Comparison of ENCODE assay signal across 24 mouse cellular contexts in the genomic region with DNA sequence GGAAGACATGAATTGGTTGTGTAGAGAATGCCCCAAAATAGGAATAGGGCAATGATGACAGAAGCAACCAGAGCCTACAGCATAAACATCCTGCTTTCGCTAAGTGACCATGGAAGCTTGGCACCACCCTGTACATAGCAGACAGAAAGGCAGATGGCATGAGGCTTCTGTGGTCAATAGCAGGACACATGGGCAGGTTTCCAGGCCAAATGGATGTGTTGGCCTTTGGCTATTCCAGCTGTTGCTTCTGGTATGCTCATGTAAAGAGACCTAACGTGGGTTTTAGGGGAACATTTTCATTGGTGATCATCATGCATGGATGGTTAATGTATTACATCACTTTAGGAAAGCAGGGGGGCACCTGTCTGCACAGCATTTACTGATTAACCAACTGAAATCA.
DNase-seq lines count a peak whose midpoint lies in the region; ATAC-seq and TF ChIP-seq lines count a peak whose summit lies in the region.
"Had no signal": no experiment of that assay in that cellular context is flagged by ENCODE, and none has a peak within 500 bp of the region (broad histone marks: within the 10 kb centered on the region; RNA-seq: fewer than 3 reads in every experiment).

No protein-coding gene starts in this region.

- H3K4me1 ChIP-seq in embryonic facial prominence, embryonic 14.5 days (ENCODE audit: control insufficient read depth, insufficient read depth, low read length): no peaks in the 10 kb centered on the region
- H3K4me1 ChIP-seq in embryonic facial prominence, embryonic 10.5 days: no peaks in the 10 kb centered on the region
- H3K4me1 ChIP-seq in limb, embryonic 14.5 days (ENCODE audit: control insufficient read depth, insufficient read depth, low read length): no peaks in the 10 kb centered on the region
- H3K4me1 ChIP-seq in limb, embryonic 10.5 days: no peaks in the 10 kb centered on the region
- peaks cover 9% of the 10 kb centered on the region; the same call in 1 of the 2 replicates for H3K4me1 ChIP-seq in kidney, embryonic 16.5 days (ENCODE audit: insufficient read depth, low read length)
- H3K4me1 ChIP-seq: embryonic facial prominence, embryonic 12.5 days; forebrain, embryonic 12.5 days; forebrain, embryonic 15.5 days; heart, embryonic 12.5 days; heart, embryonic 15.5 days had no signal

- no peak overlapping the region for H3K4me2 ChIP-seq in embryonic facial prominence, embryonic 14.5 days (ENCODE audit: low read depth, low read length)
- H3K4me2 ChIP-seq in limb, embryonic 14.5 days (replicated peaks; ENCODE audit: low read depth, low read length, severe bottlenecking): no peak overlapping the region
- H3K4me2 ChIP-seq in kidney, embryonic 16.5 days (replicated peaks; ENCODE audit: low read depth, low read length): no peak overlapping the region
- H3K4me2 ChIP-seq: embryonic facial prominence, embryonic 12.5 days; forebrain, embryonic 12.5 days; forebrain, embryonic 15.5 days; heart, embryonic 12.5 days; heart, embryonic 15.5 days; hindbrain, embryonic 14.5 days had no signal

- H3K9ac ChIP-seq in embryonic facial prominence, embryonic 14.5 days (ENCODE audit: low read depth, low read length): no peak overlapping the region
- no peak overlapping the region for H3K9ac ChIP-seq in limb, embryonic 14.5 days (ENCODE audit: low read depth, low read length, severe bottlenecking)
- no peak overlapping the region for H3K9ac ChIP-seq in kidney, embryonic 16.5 days (replicated peaks; ENCODE audit: low read length)
- H3K9ac ChIP-seq: embryonic facial prominence, embryonic 12.5 days; forebrain, embryonic 12.5 days; forebrain, embryonic 15.5 days; heart, embryonic 12.5 days; heart, embryonic 15.5 days; hindbrain, embryonic 14.5 days had no signal

- no peak for ATAC-seq in embryonic facial prominence, embryonic 14.5 days (ENCODE audit: low read depth)
- ATAC-seq in limb, embryonic 14.5 days (ENCODE audit: low FRiP score, low read depth): no peak
- no peak for ATAC-seq in kidney, embryonic 16.5 days (ENCODE audit: low FRiP score, low TSS enrichment)
- ATAC-seq: activated CD4-positive, CD25-positive, alpha-beta regulatory T cell, adult 4 months; forebrain, embryonic 15.5 days; intestine, postnatal 0 days had no signal

- WGBS in embryonic facial prominence, embryonic 14.5 days: 61% methylated on average over 2 of the region's 2 CpGs
- WGBS in embryonic facial prominence, embryonic 10.5 days: 81% methylated on average over 2 of the region's 2 CpGs
- WGBS in limb, embryonic 14.5 days: 65% methylated on average over 2 of the region's 2 CpGs
- 84% methylated on average over 2 of the region's 2 CpGs for WGBS in limb, embryonic 10.5 days
- WGBS in kidney, embryonic 16.5 days: 52% methylated on average over 2 of the region's 2 CpGs

- TF ChIP-seq CTCF in gastrocnemius, adult 2 months (IDR thresholded peaks at IDR 0.05): no peak

- no peaks in the 10 kb centered on the region for H3K27me3 ChIP-seq in embryonic facial prominence, embryonic 14.5 days (replicated peaks; ENCODE audit: control insufficient read depth, insufficient read depth, low read length)
- H3K27me3 ChIP-seq in embryonic facial prominence, embryonic 10.5 days (replicated peaks; ENCODE audit: low read depth, poor library complexity, severe bottlenecking): no peaks in the 10 kb centered on the region
- H3K27me3 ChIP-seq in limb, embryonic 14.5 days (ENCODE audit: control insufficient read depth, insufficient read depth, low read length): no peaks in the 10 kb centered on the region
- no peaks in the 10 kb centered on the region for H3K27me3 ChIP-seq in limb, embryonic 10.5 days (ENCODE audit: low read depth, poor library complexity, severe bottlenecking)
- H3K27me3 ChIP-seq in kidney, embryonic 16.5 days (ENCODE audit: insufficient read depth, low read length): no peaks in the 10 kb centered on the region
- H3K27me3 ChIP-seq: embryonic facial prominence, embryonic 12.5 days; forebrain, embryonic 12.5 days; forebrain, embryonic 15.5 days; heart, embryonic 12.5 days; heart, embryonic 15.5 days had no signal

- no peak for TF ChIP-seq POLR2A in limb, embryonic 14.5 days (IDR thresholded peaks at IDR 0.05; ENCODE audit: borderline replicate concordance, extremely low read depth, insufficient read depth, insufficient read length)

- DNase-seq in embryonic facial prominence, embryonic 14.5 days (ENCODE audit: low spot score): peak; percentile 48
- no peak for DNase-seq in embryonic facial prominence, embryonic 10.5 days (ENCODE audit: low spot score)
- DNase-seq in gastrocnemius, postnatal 4 days (ENCODE audit: low spot score in 2 of 2): peak; percentile 17 to 54
- no peak for DNase-seq in gastrocnemius, adult 2 months
- DNase-seq in limb, embryonic 14.5 days (ENCODE audit: low spot score): peak; percentile 24
- no peak for DNase-seq in limb, embryonic 10.5 days (ENCODE audit: low spot score)
- DNase-seq: adrenal gland, adult 8-10 months; adrenal gland, postnatal 25 days; cerebellum, adult 18-20 months; cerebellum, adult 9-11 months; heart, adult 18-20 months; heart, postnatal 10 days; heart, postnatal 36 days; kidney, adult 2 months had no signal

- no peak overlapping the region for H3K4me3 ChIP-seq in embryonic facial prominence, embryonic 14.5 days (ENCODE audit: low read depth, low read length)
- no peak overlapping the region for H3K4me3 ChIP-seq in embryonic facial prominence, embryonic 10.5 days
- H3K4me3 ChIP-seq in gastrocnemius, adult 2 months: no peak overlapping the region
- H3K4me3 ChIP-seq in limb, embryonic 14.5 days (replicated peaks; ENCODE audit: low read length): no peak overlapping the region
- H3K4me3 ChIP-seq in limb, embryonic 10.5 days: no peak overlapping the region
- H3K4me3 ChIP-seq in kidney, embryonic 16.5 days (ENCODE audit: low read length): no peak overlapping the region
- H3K4me3 ChIP-seq: embryonic facial prominence, embryonic 12.5 days; erythroblast, embryonic 14.5 days; forebrain, embryonic 12.5 days; forebrain, embryonic 15.5 days; heart, embryonic 12.5 days; heart, embryonic 15.5 days had no signal

- no peaks in the 10 kb centered on the region for H3K9me3 ChIP-seq in embryonic facial prominence, embryonic 14.5 days (ENCODE audit: control insufficient read depth, low read length)
- no peaks in the 10 kb centered on the region for H3K9me3 ChIP-seq in embryonic facial prominence, embryonic 10.5 days
- no peaks in the 10 kb centered on the region for H3K9me3 ChIP-seq in limb, embryonic 14.5 days (ENCODE audit: control insufficient read depth, low read length)
- no peaks in the 10 kb centered on the region for H3K9me3 ChIP-seq in limb, embryonic 10.5 days (replicated peaks)
- H3K9me3 ChIP-seq in kidney, embryonic 16.5 days (ENCODE audit: low read length): no peaks in the 10 kb centered on the region
- H3K9me3 ChIP-seq: embryonic facial prominence, embryonic 12.5 days; forebrain, embryonic 12.5 days; forebrain, embryonic 15.5 days; heart, embryonic 12.5 days; heart, embryonic 15.5 days had no signal

- H3K36me3 ChIP-seq in embryonic facial prominence, embryonic 14.5 days (ENCODE audit: control insufficient read depth, insufficient read depth, low read length): no peaks in the 10 kb centered on the region
- H3K36me3 ChIP-seq in embryonic facial prominence, embryonic 10.5 days (replicated peaks): no peaks in the 10 kb centered on the region
- no peaks in the 10 kb centered on the region for H3K36me3 ChIP-seq in limb, embryonic 14.5 days (ENCODE audit: control insufficient read depth, insufficient read depth, low read length)
- no peaks in the 10 kb centered on the region for H3K36me3 ChIP-seq in limb, embryonic 10.5 days
- H3K36me3 ChIP-seq in kidney, embryonic 16.5 days (ENCODE audit: insufficient read depth, low read length): no peaks in the 10 kb centered on the region
- H3K36me3 ChIP-seq: embryonic facial prominence, embryonic 12.5 days; forebrain, embryonic 12.5 days; forebrain, embryonic 15.5 days; heart, embryonic 12.5 days; heart, embryonic 15.5 days had no signal

- intact Hi-C loops in gastrocnemius, adult 2 months (cut with DNase I): no loop called here

- H3K27ac ChIP-seq in embryonic facial prominence, embryonic 14.5 days (replicated peaks; ENCODE audit: low read depth, low read length): no peak overlapping the region
- H3K27ac ChIP-seq in embryonic facial prominence, embryonic 10.5 days (replicated peaks): no peak overlapping the region
- H3K27ac ChIP-seq in gastrocnemius, adult 2 months: no peak overlapping the region
- no peak overlapping the region for H3K27ac ChIP-seq in limb, embryonic 14.5 days (replicated peaks; ENCODE audit: low read depth, low read length)
- H3K27ac ChIP-seq in limb, embryonic 10.5 days: no peak overlapping the region
- no peak overlapping the region for H3K27ac ChIP-seq in kidney, embryonic 16.5 days (ENCODE audit: low read length)
- H3K27ac ChIP-seq: embryonic facial prominence, embryonic 12.5 days; forebrain, embryonic 12.5 days; forebrain, embryonic 15.5 days; heart, embryonic 15.5 days; hindbrain, embryonic 14.5 days had no signal

Comparison
In these comparisons a context has a peak if more than half of its experiments do, and no peak if none do; other contexts are left out.
1. DNase-seq: peak in embryonic facial prominence, embryonic 14.5 days (single experiment), gastrocnemius, postnatal 4 days (2 of 2) and limb, embryonic 14.5 days (single experiment); none in embryonic facial prominence, embryonic 10.5 days (single experiment), gastrocnemius, adult 2 months (single experiment) and limb, embryonic 10.5 days (single experiment).